Mouse (Mus musculus) liver, embryonic 14.5 days (tissue): ENCODE measurements around the gene Elobl. TPM values are rescaled to one million over a fixed set of nuclear protein-coding genes. Genes with fewer than 3 reads are reported as not detected.

Experiments
- ATAC-seq: fragments of 200-750 bp; cut with Nextera tagmentation; 2 replicates; pipeline ENCODE4 v1.8.0; 2017; ENCODE audit warnings: moderate number of reproducible peaks, mild to moderate bottlenecking, moderate library complexity; ENCODE audit not compliant: insufficient read depth
- DNase-seq, 3 experiments: peaks; one replicate each; pipeline ENCODE4 v3.0.0-alpha.2; 2012 to 2013; ENCODE audit warnings: low read depth in 3 of 3, low spot score in 3 of 3
- H3K27ac ChIP-seq: fragments of 300-500 bp; sonication (generic); 2 replicates; pipeline ENCODE4 v1.5.1; 2014; ENCODE audit warnings: moderate library complexity, mild to moderate bottlenecking, control low read depth, inconsistent platforms
- H3K27me3 ChIP-seq: fragments of 300-500 bp; sonication (generic); 2 replicates; pipeline ENCODE4 v1.6.1; 2014; ENCODE audit warnings: mild to moderate bottlenecking, low read length, moderate library complexity; ENCODE audit not compliant: control insufficient read depth, insufficient read depth
- H3K36me3 ChIP-seq: fragments of 300-500 bp; sonication (generic); replicated peaks from 2 replicates; pipeline ENCODE4 v1.6.1; 2014; ENCODE audit warnings: low read depth; ENCODE audit not compliant: control insufficient read depth, insufficient read depth
- H3K4me1 ChIP-seq, 2 experiments: fragments of 200-500 bp in 1 of 2; fragments of 300-500 bp in 1 of 2; sonication (generic) in 1 of 2; replicated peaks; 2 replicates each; pipeline ENCODE4 v1.6.1; 2012 to 2014; ENCODE audit warnings: antibody characterized with exemption in 1 of 2, inconsistent platforms in 1 of 2, low read length in 1 of 2; ENCODE audit not compliant: control insufficient read depth in 2 of 2, insufficient read depth in 2 of 2
- H3K4me2 ChIP-seq: fragments of 300-500 bp; sonication (generic); 2 replicates; pipeline ENCODE4 v1.6.1; 2014; ENCODE audit warnings: low read depth, mild to moderate bottlenecking, control low read depth, moderate library complexity
- H3K4me3 ChIP-seq, 2 experiments: fragments of 200-500 bp in 1 of 2; fragments of 300-500 bp in 1 of 2; sonication (generic) in 1 of 2; 2 replicates each; pipeline ENCODE4 v1.5.1; 2012 to 2014; ENCODE audit warnings: low read depth in 2 of 2, low read length in 2 of 2, mild to moderate bottlenecking in 2 of 2, control low read depth in 1 of 2, inconsistent platforms in 1 of 2, moderate library complexity in 1 of 2; ENCODE audit not compliant: insufficient read depth in 1 of 2
- H3K9ac ChIP-seq: fragments of 300-500 bp; sonication (generic); replicated peaks from 2 replicates; pipeline ENCODE4 v1.6.1; 2014; ENCODE audit warnings: mild to moderate bottlenecking, control low read depth, moderate library complexity
- H3K9me3 ChIP-seq: fragments of 300-500 bp; sonication (generic); 2 replicates; pipeline ENCODE4 v1.6.1; 2016; ENCODE audit warnings: low read length, mixed read lengths; ENCODE audit not compliant: control insufficient read depth
- CTCF ChIP-seq: IDR thresholded peaks from 2 replicates; pipeline ENCODE4 v1.5.1; 2016; ENCODE audit warnings: antibody characterized with exemption, low read depth, control low read depth
- EP300 ChIP-seq: IDR thresholded peaks from 2 replicates; pipeline ENCODE4 v1.6.1; 2016; ENCODE audit warnings: antibody characterized with exemption, low read depth
- WGBS: fragments of 180-500 bp; shearing (Covaris S2); extraction: QIAGEN DNeasy Blood & Tissue Kit; methylation state at CpG from one replicate; pipeline ENCODE4 v1.1.7; 2014; ENCODE audit not compliant: insufficient replicate concordance; 5-methylcytosine and 5-hydroxymethylcytosine counted together
- polyA plus RNA-seq, 2 experiments: library from polyadenylated mRNA; depleted of rRNA in 1 of 2; stranded (reverse) in 1 of 2; unstranded in 1 of 2; fragments of >200 nt; fragmentation: Nextera tagmentation in 1 of 2; extraction: Ambion mirVana in 1 of 2; gene quantifications; 2 replicates each; pipeline versions ENCODE4 v1.2.1 to v1.2.3; 2012 to 2014

Gene Elobl
- polyA plus RNA-seq, 2 experiments: not detected

DNA sequence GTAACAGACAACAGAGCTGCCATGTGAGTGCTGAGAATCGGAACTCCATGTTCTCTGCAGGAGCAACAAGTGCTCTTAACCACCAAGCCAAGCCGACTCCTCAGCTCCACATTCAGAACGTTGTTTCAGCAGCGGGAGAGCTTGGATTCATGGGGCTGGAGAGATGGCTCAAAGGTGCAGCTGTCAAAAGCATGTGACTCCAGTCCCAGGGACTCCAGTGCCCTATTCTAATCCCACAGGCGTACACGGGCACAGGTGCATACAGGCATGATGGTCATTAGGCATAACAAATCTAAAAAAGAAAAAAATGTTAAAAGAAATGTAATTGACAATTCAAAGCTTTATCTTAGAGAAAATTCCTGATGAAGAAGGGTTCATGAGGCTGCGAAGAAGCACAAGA, 26.5 kb upstream of the Elobl start:
- Histone ChIP-seq H3K9me3 (no peaks in the 10 kb centered on the region), H3K9ac (no peak overlapping the region), H3K4me1 (peaks cover 7% of the 10 kb centered on the region in 2 experiments; a peak in 3 of 4 replicates), H3K4me2 (no peak overlapping the region), H3K27ac (no peak overlapping the region), H3K4me3 (no peak overlapping the region), H3K27me3 (no peaks in the 10 kb centered on the region), H3K36me3 (no peaks in the 10 kb centered on the region)
- TF ChIP-seq CTCF: no peak
- TF ChIP-seq EP300: no peak
- DNase-seq (no peak), ATAC-seq (no peak)
- 46% methylated on average over 7 of the region's 7 CpGs for WGBS

DNA sequence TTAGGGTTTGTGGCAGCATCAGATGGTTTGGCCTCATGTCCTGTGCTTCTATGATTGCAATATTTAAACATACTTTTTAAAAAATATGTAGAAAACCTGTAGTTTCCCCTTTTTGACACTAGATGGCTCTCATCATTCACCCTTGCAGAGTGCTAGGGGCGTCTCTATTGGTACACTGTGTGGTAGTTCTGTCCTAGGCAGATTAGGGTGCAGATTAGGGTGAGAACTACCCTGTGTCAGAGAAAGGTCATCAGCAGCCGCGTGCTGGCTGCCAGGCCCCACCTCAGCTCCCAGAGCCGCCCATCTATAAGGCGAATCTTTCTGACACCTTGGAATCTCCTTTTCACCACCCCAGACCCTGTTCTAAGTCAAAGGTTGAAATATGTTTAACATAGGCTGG, 22.8 kb upstream of the Elobl start:
- peak; percentile 71 for TF ChIP-seq CTCF
- no peak for TF ChIP-seq EP300
- Histone ChIP-seq H3K27ac (no peak overlapping the region), H3K27me3 (no peaks in the 10 kb centered on the region), H3K9ac (no peak overlapping the region), H3K4me3 (no peak overlapping the region), H3K4me2 (no peak overlapping the region), H3K9me3 (no peaks in the 10 kb centered on the region), H3K36me3 (no peaks in the 10 kb centered on the region), H3K4me1 (0 out of 4 replicates have a peak, but pooled peaks cover 0 to 3% of the 10 kb centered on the region in 2 experiments)
- ATAC-seq (peak; percentile 84), DNase-seq (peak in 2 of 3 experiments; percentile 43 to 60)
- WGBS: 26% methylated on average over 5 of the region's 5 CpGs

DNA sequence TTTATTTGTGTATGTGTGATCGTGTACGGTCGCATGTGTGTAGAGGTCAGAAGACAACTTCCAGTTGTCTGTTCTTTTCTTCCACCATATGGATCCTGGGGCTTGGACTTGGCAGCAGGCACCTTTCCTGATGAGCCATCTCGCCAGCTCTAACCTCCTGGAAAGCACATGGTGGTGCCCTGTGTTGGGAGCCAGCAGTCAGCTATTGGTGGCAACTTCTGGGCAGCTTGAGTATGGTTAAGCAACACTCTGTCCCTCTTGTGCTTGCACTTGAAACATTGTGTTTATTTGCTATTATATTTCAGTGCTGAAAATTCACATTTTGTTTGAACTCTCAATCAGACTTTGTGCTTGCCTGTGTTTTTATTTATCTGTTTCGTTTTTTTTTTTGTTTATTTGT, 22.2 kb upstream of the Elobl start:
- no peaks in the 10 kb centered on the region for H3K9me3 ChIP-seq
- no peaks in the 10 kb centered on the region for H3K36me3 ChIP-seq
- TF ChIP-seq CTCF: no peak
- TF ChIP-seq EP300: no peak
- no peak overlapping the region for H3K4me3 ChIP-seq
- H3K4me1 ChIP-seq: 0 out of 4 replicates have a peak, but pooled peaks cover 0 to 3% of the 10 kb centered on the region in 2 experiments
- no peak overlapping the region for H3K4me2 ChIP-seq
- ATAC-seq: no peak
- no peak for DNase-seq
- no peak overlapping the region for H3K9ac ChIP-seq
- H3K27ac ChIP-seq: no peak overlapping the region
- H3K27me3 ChIP-seq: no peaks in the 10 kb centered on the region
- WGBS: 62% methylated on average over 5 of the region's 5 CpGs

DNA sequence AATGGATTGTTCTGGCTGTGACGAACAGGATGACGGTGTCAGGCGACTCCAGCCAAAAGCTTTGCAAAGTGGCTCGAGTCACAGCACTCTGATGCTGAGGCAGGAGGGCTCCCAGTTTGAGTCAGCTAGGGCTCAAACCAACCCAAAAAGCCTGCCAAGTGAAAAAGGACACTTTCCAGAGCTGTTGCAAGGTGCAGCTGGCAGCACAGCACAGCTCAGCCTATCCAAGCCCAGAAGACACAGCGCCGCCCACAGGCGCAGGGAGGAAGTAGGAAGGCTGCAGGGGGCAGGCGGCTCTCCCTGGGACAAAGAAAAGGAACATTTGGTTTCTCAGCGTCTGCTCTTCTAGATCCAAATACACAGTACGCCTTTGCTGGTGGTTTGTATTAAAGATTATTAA, 19.9 kb upstream of the Elobl start:
- 80% methylated on average over 10 of the region's 10 CpGs for WGBS
- Histone ChIP-seq H3K4me1 (peaks cover 0 to 5% of the 10 kb centered on the region in 2 experiments; a peak in 1 of 4 replicates), H3K27me3 (no peaks in the 10 kb centered on the region), H3K4me3 (no peak overlapping the region), H3K27ac (no peak overlapping the region), H3K9ac (no peak overlapping the region), H3K9me3 (no peaks in the 10 kb centered on the region), H3K4me2 (no peak overlapping the region), H3K36me3 (no peaks in the 10 kb centered on the region; the same call in 1 of the 2 replicates)
- ATAC-seq: no peak
- TF ChIP-seq CTCF (peak; percentile 40), EP300 (no peak)
- no peak for DNase-seq

DNA sequence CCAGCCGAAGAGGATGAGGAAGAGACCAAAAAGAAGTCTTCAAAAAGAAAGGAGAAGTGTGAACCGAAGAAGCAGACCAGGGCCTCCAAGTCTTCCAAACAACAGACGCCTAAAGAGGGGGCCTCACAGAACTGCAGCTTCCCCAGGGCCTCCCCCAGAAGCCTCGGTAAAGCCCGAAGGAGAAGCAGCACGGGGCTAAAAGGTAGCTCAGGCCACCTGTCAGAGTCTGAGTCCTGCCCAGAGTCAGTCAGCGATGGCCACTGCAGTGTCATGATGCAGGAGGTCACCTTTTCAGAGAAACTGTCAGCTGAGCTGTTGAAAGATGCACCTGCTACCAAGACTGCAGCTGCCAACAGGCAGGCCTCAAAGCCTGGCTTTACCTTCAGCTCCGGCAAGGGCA, 14.6 kb upstream of the Elobl start:
- ATAC-seq (no peak), DNase-seq (no peak)
- no peak overlapping the region for H3K4me2 ChIP-seq
- H3K4me3 ChIP-seq: no peak overlapping the region
- no peaks in the 10 kb centered on the region for H3K9me3 ChIP-seq
- TF ChIP-seq EP300: no peak
- no peak for TF ChIP-seq CTCF
- H3K9ac ChIP-seq: no peak overlapping the region
- no peak overlapping the region for H3K27ac ChIP-seq
- no peaks in the 10 kb centered on the region; the same call in 1 of the 2 replicates for H3K36me3 ChIP-seq
- H3K27me3 ChIP-seq: no peaks in the 10 kb centered on the region
- peaks cover 0 to 3% of the 10 kb centered on the region in 2 experiments; a peak in 1 of 4 replicates for H3K4me1 ChIP-seq
- WGBS: 53% methylated on average over 8 of the region's 8 CpGs
